Mouse (Mus musculus) heart, embryonic 12.5 days (tissue): ENCODE results near the gene Gm49661. TPM values are rescaled to one million over a fixed set of nuclear protein-coding genes. Genes with fewer than 3 reads are reported as not detected.

Experiments
- ATAC-seq: fragments of 200-750 bp; cut with Nextera tagmentation; 2 replicates; pipeline ENCODE4 v1.8.0; 2017; ENCODE audit warnings: moderate TSS enrichment, moderate library complexity; ENCODE audit not compliant: insufficient number of reproducible peaks, low FRiP score
- H3K27ac ChIP-seq: fragments of 300-500 bp; sonication (generic); 2 replicates; pipeline ENCODE4 v1.5.1; 2016; ENCODE audit warnings: mild to moderate bottlenecking, moderate library complexity; ENCODE audit not compliant: poor library complexity, severe bottlenecking
- H3K27me3 ChIP-seq: fragments of 300-500 bp; sonication (generic); replicated peaks from 2 replicates; pipeline ENCODE4 v1.6.1; 2016; ENCODE audit warnings: mild to moderate bottlenecking, moderate library complexity
- H3K36me3 ChIP-seq: fragments of 300-500 bp; sonication (generic); 2 replicates; pipeline ENCODE4 v1.6.1; 2016; ENCODE audit warnings: mild to moderate bottlenecking, moderate library complexity
- H3K4me1 ChIP-seq: fragments of 300-500 bp; sonication (generic); replicated peaks from 2 replicates; pipeline ENCODE4 v1.6.1; 2016; ENCODE audit warnings: mild to moderate bottlenecking
- H3K4me2 ChIP-seq: fragments of 300-500 bp; sonication (generic); 2 replicates; pipeline ENCODE4 v1.6.1; 2016; ENCODE audit warnings: mild to moderate bottlenecking, moderate library complexity
- H3K4me3 ChIP-seq: fragments of 300-500 bp; sonication (generic); 2 replicates; pipeline ENCODE4 v1.5.1; 2016; ENCODE audit warnings: mild to moderate bottlenecking
- H3K9ac ChIP-seq: fragments of 300-500 bp; sonication (generic); 2 replicates; pipeline ENCODE4 v1.6.1; 2016; ENCODE audit warnings: mild to moderate bottlenecking, moderate library complexity
- H3K9me3 ChIP-seq: fragments of 300-500 bp; sonication (generic); replicated peaks from 2 replicates; pipeline ENCODE4 v1.6.1; 2016; ENCODE audit warnings: mild to moderate bottlenecking, moderate library complexity
- whole genome bisulfite sequencing: fragments of 180-500 bp; shearing (Covaris S2); methylation state at CpG from one replicate; pipeline ENCODE4 v1.1.7; 2016; 5-methylcytosine and 5-hydroxymethylcytosine counted together
- polyA plus RNA-seq: library from polyadenylated mRNA; unstranded; fragments of >200 nt; fragmentation: Nextera tagmentation; extraction: Ambion mirVana; gene quantifications from 2 replicates; pipeline ENCODE4 v1.2.1, GENCODE M21; 2016

Gm49661 gene
- polyA plus RNA-seq, 1 experiment from 2014 or later: not detected

- Histone ChIP-seq H3K36me3 (no peaks in the 10 kb centered on the region), H3K27ac (no peak overlapping the region), H3K9ac (no peak overlapping the region), H3K9me3 (no peaks in the 10 kb centered on the region), H3K4me2 (peak overlapping the region; percentile 12; the same call in 1 of the 2 replicates), H3K4me3 (peak overlapping the region; percentile 12; the same call in 1 of the 2 replicates), H3K4me1 (peaks cover 13% of the 10 kb centered on the region), H3K27me3 (peaks cover 86% of the 10 kb centered on the region)
- peak; percentile 54; the same call in 1 of the 2 replicates for ATAC-seq
- 3% methylated on average over 26 of the region's 26 CpGs for WGBS
Observed at GRCm38 (mm10) chr8:84944478-84945160, 24.6 kb downstream of the Gm49661 start.

- Histone ChIP-seq H3K9me3 (no peaks in the 10 kb centered on the region), H3K4me1 (peaks cover 13% of the 10 kb centered on the region), H3K36me3 (no peaks in the 10 kb centered on the region), H3K4me3 (no peak overlapping the region), H3K4me2 (no peak overlapping the region), H3K27me3 (peaks cover 85% of the 10 kb centered on the region), H3K9ac (no peak overlapping the region), H3K27ac (no peak overlapping the region)
- no peak for ATAC-seq
- 19% methylated on average over 4 of the region's 4 CpGs for WGBS
Observed at GRCm38 (mm10) chr8:84943699-84944098, 25.5 kb downstream of the Gm49661 start.

GRCm38 (mm10) chr8:84937620-84938485, 31.4 kb downstream of the Gm49661 start:
- peaks cover 12% of the 10 kb centered on the region for H3K4me1 ChIP-seq
- peak overlapping the region; percentile 46 for H3K4me3 ChIP-seq
- H3K9ac ChIP-seq: no peak overlapping the region
- H3K9me3 ChIP-seq: no peaks in the 10 kb centered on the region
- 59% methylated on average over 13 of the region's 13 CpGs for WGBS
- peaks cover 83% of the 10 kb centered on the region for H3K27me3 ChIP-seq
- ATAC-seq: no peak
- H3K36me3 ChIP-seq: no peaks in the 10 kb centered on the region
- no peak overlapping the region for H3K27ac ChIP-seq
- H3K4me2 ChIP-seq: peak overlapping the region; percentile 74

- Histone ChIP-seq H3K9me3 (no peaks in the 10 kb centered on the region), H3K4me2 (peak within 1 kb of the TSS; percentile 74), H3K4me3 (peak within 1 kb of the TSS; percentile 46), H3K27me3 (peaks cover 86% of the 10 kb centered on the region), H3K4me1 (peaks cover 12% of the 10 kb centered on the region), H3K9ac (peak within 1 kb of the TSS; percentile 69), H3K27ac (no peak within 1 kb of the TSS), H3K36me3 (no peaks in the 10 kb centered on the region)
- WGBS: under 1% methylated on average over 48 of the region's 50 CpGs
- peak; percentile 58 for ATAC-seq
Observed at GRCm38 (mm10) chr8:84936962-84937546, 32.2 kb downstream of the Gm49661 start, which contains the start of gene Mast1. Gene Mast1 (minus strand): TSS chr8:84937359.

GRCm38 (mm10) chr8:84936041-84936961, 32.9 kb downstream of the Gm49661 start:
- ATAC-seq: no peak
- no peaks in the 10 kb centered on the region for H3K9me3 ChIP-seq
- no peak overlapping the region for H3K27ac ChIP-seq
- no peaks in the 10 kb centered on the region for H3K36me3 ChIP-seq
- H3K4me1 ChIP-seq: peaks cover 12% of the 10 kb centered on the region
- peaks cover 86% of the 10 kb centered on the region for H3K27me3 ChIP-seq
- peak overlapping the region; percentile 46 for H3K4me3 ChIP-seq
- H3K9ac ChIP-seq: peak overlapping the region; percentile 69
- 24% methylated on average over 23 of the region's 23 CpGs for WGBS
- H3K4me2 ChIP-seq: peak overlapping the region; percentile 74

- H3K9me3 ChIP-seq: no peaks in the 10 kb centered on the region
- H3K9ac ChIP-seq: no peak overlapping the region
- H3K4me2 ChIP-seq: no peak overlapping the region
- H3K4me1 ChIP-seq: peaks cover 12% of the 10 kb centered on the region
- H3K27ac ChIP-seq: no peak overlapping the region
- WGBS: 4% methylated on average over 14 of the region's 14 CpGs
- H3K36me3 ChIP-seq: no peaks in the 10 kb centered on the region
- H3K4me3 ChIP-seq: no peak overlapping the region
- no peak for ATAC-seq
- peaks cover 85% of the 10 kb centered on the region for H3K27me3 ChIP-seq
Observed at GRCm38 (mm10) chr8:84935489-84935888, 33.7 kb downstream of the Gm49661 start.

- Histone ChIP-seq H3K36me3 (no peaks in the 10 kb centered on the region), H3K9ac (no peak overlapping the region), H3K9me3 (no peaks in the 10 kb centered on the region), H3K27ac (no peak overlapping the region), H3K27me3 (peaks cover 88% of the 10 kb centered on the region), H3K4me1 (peaks cover 12% of the 10 kb centered on the region), H3K4me2 (no peak overlapping the region), H3K4me3 (no peak overlapping the region)
- 3% methylated on average over 15 of the region's 15 CpGs for WGBS
- ATAC-seq: no peak
Observed at GRCm38 (mm10) chr8:84934860-84935259, 34.4 kb downstream of the Gm49661 start.

GRCm38 (mm10) chr8:84933767-84934559, 35.3 kb downstream of the Gm49661 start:
- Histone ChIP-seq H3K9me3 (no peaks in the 10 kb centered on the region), H3K27ac (no peak overlapping the region), H3K27me3 (peaks cover 93% of the 10 kb centered on the region), H3K4me2 (no peak overlapping the region), H3K4me1 (peaks cover 15% of the 10 kb centered on the region), H3K4me3 (no peak overlapping the region), H3K9ac (no peak overlapping the region), H3K36me3 (no peaks in the 10 kb centered on the region)
- WGBS: 75% methylated on average over 16 of the region's 16 CpGs
- no peak for ATAC-seq

- 79% methylated on average over 13 of the region's 13 CpGs for WGBS
- Histone ChIP-seq H3K27ac (no peak overlapping the region), H3K4me1 (peaks cover 11% of the 10 kb centered on the region; the same call in 1 of the 2 replicates), H3K9ac (no peak overlapping the region), H3K27me3 (peaks cover 87% of the 10 kb centered on the region), H3K36me3 (no peaks in the 10 kb centered on the region), H3K4me2 (no peak overlapping the region), H3K9me3 (no peaks in the 10 kb centered on the region), H3K4me3 (no peak overlapping the region)
- no peak for ATAC-seq
Observed at GRCm38 (mm10) chr8:84930582-84930981, 38.7 kb downstream of the Gm49661 start.
